Mouse (Mus musculus) adrenal gland (tissue): ENCODE data around the gene Olfr568.

Experiments
- intact Hi-C: fragments of 180-260 bp; cut with DNase I; formaldehyde crosslinking; loops from one replicate; pipeline ENCODE4 v1.15.1; 2025
- long read RNA-seq, 2 experiments: library from polyadenylated mRNA; unstranded; transcript quantifications; one replicate each; pipeline ENCODE4 v2.0.0; 2020; ENCODE audit warnings: borderline replicate concordance in 1 of 2; ENCODE audit not compliant: insufficient replicate concordance in 1 of 2

The Olfr568 gene
- long read RNA-seq, experiment 1: 0 reads
- long read RNA-seq, experiment 2: 0 reads

- intact Hi-C loops: no loop called here
Measured at GRCm38 (mm10) chr7:102876822-102877221, at the start of gene Olfr568. TSS of gene Olfr568 (plus strand) at chr7:102877122.

- intact Hi-C loops: no loop called here
Measured at GRCm38 (mm10) chr7:102855807-102856206, 21.1 kb upstream of the Olfr568 start.

GRCm38 (mm10) chr7:102858665-102859064 is 18.3 kb upstream of the Olfr568 start, which contains the start of gene Olfr566:
TSS of gene Olfr566 (minus strand) at chr7:102858765.
- intact Hi-C loops: no loop called here

- intact Hi-C loops: no loop called here
Measured at GRCm38 (mm10) chr7:102890782-102891181, 13.9 kb downstream of the Olfr568 start, which contains the start of gene Olfr569. TSS of gene Olfr569 (minus strand) at chr7:102890882.

- intact Hi-C loops: loop anchor here (5.0 kb wide), 3 partner anchors 218 to 403 kb away; partner anchors contain the start of gene Olfr557
Measured at GRCm38 (mm10) chr7:102915261-102915660, 38.3 kb downstream of the Olfr568 start.

- intact Hi-C loops: loop anchor here (5.0 kb wide), 3 partner anchors 219 to 404 kb away; partner anchors contain the start of gene Olfr557
Measured at GRCm38 (mm10) chr7:102916405-102916804, 39.5 kb downstream of the Olfr568 start.

GRCm38 (mm10) chr7:102917032-102917875 is 40.3 kb downstream of the Olfr568 start, which contains the start of gene Olfr571:
TSS of gene Olfr571 (minus strand) at chr7:102917536.
- intact Hi-C loops: loop anchor here (5.0 kb wide), 3 partner anchors 220 to 405 kb away; partner anchors contain the start of gene Olfr557

- intact Hi-C loops: loop anchor here (5.0 kb wide), 3 partner anchors 222 to 407 kb away; partner anchors contain the start of gene Olfr557
Measured at GRCm38 (mm10) chr7:102919632-102920031, 42.7 kb downstream of the Olfr568 start.

GRCm38 (mm10) chr7:102924109-102924508 is 47.2 kb downstream of the Olfr568 start, which contains the start of gene Olfr572:
TSS of gene Olfr572 (plus strand) at chr7:102924409.
- intact Hi-C loops: no loop called here

- intact Hi-C loops: no loop called here
Measured at GRCm38 (mm10) chr7:102927105-102927504, 50.2 kb downstream of the Olfr568 start.
